Mouse (Mus musculus): ENCODE results near the gene Slc17a1. TPM values are rescaled to one million over a fixed set of nuclear protein-coding genes. Genes with fewer than 3 reads are reported as not detected.
A peak's percentile ranks its signal among the peaks of the same experiment; 100 is the strongest.

The Slc17a1 gene
- polyA plus RNA-seq (2021) = 15.2 TPM

DNA sequence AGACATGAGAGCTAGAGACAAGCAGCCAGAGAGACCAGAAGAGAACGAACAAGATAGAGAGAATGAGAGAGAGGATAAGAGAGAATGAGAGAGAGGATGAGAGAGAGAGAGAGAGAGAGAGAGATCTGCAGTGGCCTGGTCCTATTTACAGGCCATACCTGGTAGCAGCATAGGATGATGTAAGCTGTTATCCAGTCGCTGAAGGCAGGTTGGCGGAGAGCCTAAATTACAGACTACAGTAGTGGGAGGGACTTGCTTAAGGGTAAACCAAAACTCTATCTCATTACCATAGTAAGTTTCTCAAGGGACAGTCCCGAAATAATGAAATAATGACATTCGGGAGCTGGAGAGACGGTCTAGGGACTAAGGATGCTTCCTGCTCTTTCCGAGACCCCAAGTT, at the start of gene Slc17a1:
Gene Slc17a1 (plus strand): TSS at position 346 of the 400 bp plus-strand sequence.
- H3K27me3 ChIP-seq = peaks cover 9% of the 10 kb centered on the region
- in situ Hi-C loops (cut with MboI; ENCODE audit: low pct_unique_long_range_greater_than_20kb) = no loop called here
- POLR2A ChIA-PET = interaction anchor here (0.5 kb wide), 1 partner anchor 36 kb away, joined by 4 read pairs; no protein-coding TSS in a partner anchor
- ATAC-seq (no peak), DNase-seq (ENCODE audit: low read depth, low spot score) (no peak)
- no peak for TF ChIP-seq CTCF (IDR thresholded peaks at IDR 0.05)
- CTCF ChIA-PET = interaction anchor here (0.9 kb wide), 1 partner anchor 15 kb away, joined by 3 read pairs; no protein-coding TSS in a partner anchor

DNA sequence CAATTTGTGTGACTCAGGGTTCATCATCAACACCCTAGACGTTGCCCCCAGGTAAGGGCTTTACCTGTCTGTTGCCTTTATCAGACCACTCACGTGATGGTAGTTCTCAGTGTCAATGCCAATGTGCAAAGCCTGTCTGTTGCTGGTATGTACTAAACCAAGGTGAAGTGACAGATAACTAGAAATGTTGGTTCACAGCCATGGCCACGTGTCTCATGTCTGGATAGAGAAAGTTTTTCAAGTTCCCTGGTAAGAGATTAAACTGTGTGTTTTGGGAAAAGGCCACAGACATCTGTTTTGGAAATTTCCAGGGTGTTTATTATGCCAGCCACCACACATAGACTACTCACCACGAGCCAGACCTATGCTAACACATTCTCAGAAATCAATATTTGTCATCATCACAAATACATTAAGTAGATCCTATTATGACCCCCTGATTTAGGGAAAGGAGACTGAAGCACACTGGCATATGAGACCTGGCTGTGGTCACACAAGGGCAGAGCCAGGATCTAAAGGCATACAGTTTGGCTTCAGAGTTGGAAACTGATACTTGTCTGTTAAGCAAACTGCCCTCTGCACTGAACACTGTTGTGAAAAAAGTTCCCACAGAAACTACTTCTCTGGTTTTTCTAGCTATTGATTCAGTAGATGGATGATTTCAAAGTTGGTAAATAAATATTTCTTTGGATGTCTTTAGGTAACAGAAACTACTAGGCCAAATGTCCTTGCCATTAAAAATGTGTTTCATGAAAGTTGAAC, 47.2 kb upstream of the Slc17a1 start:
- peaks cover 36% of the 10 kb centered on the region for H3K27me3 ChIP-seq
- CTCF ChIA-PET = no interaction called here
- no peak for TF ChIP-seq CTCF (IDR thresholded peaks at IDR 0.05)
- ATAC-seq = no peak
- DNase-seq (ENCODE audit: low read depth, low spot score) = no peak
- in situ Hi-C loops (cut with MboI; ENCODE audit: low pct_unique_long_range_greater_than_20kb) = no loop called here
- POLR2A ChIA-PET = interaction anchor here (1.4 kb wide), 1 partner anchor 65 kb away, joined by 3 read pairs; no protein-coding TSS in a partner anchor

DNA sequence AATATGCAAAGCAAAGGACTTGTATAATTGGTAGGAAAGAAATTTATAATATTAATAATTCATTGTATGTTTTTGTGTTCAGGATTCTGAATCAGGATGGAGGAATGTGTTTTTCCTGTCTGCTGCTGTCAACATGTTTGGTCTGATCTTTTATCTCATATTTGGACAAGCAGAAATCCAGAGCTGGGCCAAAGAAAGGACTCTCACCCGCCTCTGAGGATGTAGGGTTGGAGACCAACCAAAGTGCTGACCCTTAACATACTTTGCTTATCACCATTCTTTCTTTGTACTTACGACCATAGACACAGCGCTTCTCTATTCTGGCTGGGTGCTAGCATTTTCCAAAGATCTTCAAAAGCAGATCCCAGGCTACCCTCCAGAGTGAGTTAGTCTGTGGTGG, 45.3 kb upstream of the Slc17a1 start:
- DNase-seq (ENCODE audit: low read depth, low spot score) (no peak), ATAC-seq (no peak)
- no peak for TF ChIP-seq CTCF (IDR thresholded peaks at IDR 0.05)
- ChIA-PET POLR2A (no interaction called here), CTCF (no interaction called here)
- in situ Hi-C loops (cut with MboI; ENCODE audit: low pct_unique_long_range_greater_than_20kb) = no loop called here
- peaks cover 41% of the 10 kb centered on the region for H3K27me3 ChIP-seq

DNA sequence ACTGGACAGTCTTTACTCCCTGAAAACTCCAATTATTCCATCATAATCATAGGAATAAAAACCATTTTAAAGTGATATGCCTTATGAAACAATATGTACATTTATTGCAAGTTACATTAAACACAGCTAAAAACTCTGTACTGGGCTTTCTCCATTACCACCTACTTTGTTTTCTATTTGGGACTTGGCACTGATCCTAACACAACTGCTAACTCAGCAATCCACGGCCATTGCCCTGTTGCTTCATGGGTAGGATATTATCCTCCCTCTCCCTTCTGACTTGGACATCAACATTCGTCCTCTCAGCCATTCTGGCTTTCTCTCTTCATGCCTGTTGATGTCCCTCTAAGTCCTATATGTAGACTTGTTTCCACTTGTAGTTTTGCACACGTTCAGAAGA, 40.9 kb upstream of the Slc17a1 start:
- no peak for ATAC-seq
- TF ChIP-seq CTCF (IDR thresholded peaks at IDR 0.05) = no peak
- POLR2A ChIA-PET = no interaction called here
- H3K27me3 ChIP-seq = peaks cover 39% of the 10 kb centered on the region
- DNase-seq (ENCODE audit: low read depth, low spot score) = no peak
- CTCF ChIA-PET = no interaction called here
- in situ Hi-C loops (cut with MboI; ENCODE audit: low pct_unique_long_range_greater_than_20kb) = no loop called here

DNA sequence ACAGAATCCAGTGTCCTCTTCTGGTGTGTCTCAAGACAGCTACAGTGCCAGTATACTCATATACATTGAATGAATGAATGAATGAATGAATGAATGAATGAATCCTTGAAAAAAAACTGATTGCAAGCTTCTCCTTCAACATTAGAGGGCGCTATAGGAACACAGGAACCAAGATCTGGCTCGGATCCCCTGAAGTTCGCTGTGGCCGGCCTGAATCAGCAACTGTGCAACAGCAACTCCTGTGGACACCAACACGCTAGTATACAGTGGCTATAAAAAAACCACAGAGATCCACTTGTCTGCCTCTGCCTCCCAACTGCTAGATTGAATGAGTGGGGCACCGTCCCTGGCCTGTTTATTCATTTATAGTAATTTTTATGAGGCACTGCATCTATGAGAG, 34.5 kb upstream of the Slc17a1 start:
- DNase-seq (ENCODE audit: low read depth, low spot score) (peak; percentile 15), ATAC-seq (no peak)
- in situ Hi-C loops (cut with MboI; ENCODE audit: low pct_unique_long_range_greater_than_20kb) = no loop called here
- peaks cover 14% of the 10 kb centered on the region for H3K27me3 ChIP-seq
- TF ChIP-seq CTCF (IDR thresholded peaks at IDR 0.05) = peak; percentile 76
- POLR2A ChIA-PET = no interaction called here
- CTCF ChIA-PET = interaction anchor here (0.9 to 1.6 kb wide), 6 partner anchors 93 to 486 kb away, joined by 3 to 7 read pairs (median 4); no protein-coding TSS in a partner anchor

DNA sequence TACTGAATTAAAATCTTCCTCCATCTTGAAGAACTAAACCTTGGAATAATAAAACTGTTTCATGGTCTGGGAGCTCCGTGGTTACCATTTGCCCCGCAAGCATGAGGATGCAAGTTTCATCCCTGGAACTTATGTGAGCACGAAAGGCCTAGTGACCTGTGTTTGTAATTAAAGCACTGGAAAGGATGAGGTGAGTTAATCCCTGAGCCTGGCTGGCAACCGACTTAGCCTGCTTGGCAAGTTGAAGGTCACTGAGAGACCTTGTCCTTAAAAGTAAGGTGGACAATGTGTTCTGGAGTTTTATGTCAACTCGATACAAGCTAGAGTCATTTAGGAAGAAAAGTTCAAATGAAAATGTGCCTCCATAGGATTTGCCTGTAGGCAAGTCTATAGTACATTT, 32.7 kb upstream of the Slc17a1 start:
- ATAC-seq = no peak
- no peak for TF ChIP-seq CTCF (IDR thresholded peaks at IDR 0.05)
- peaks cover 16% of the 10 kb centered on the region for H3K27me3 ChIP-seq
- CTCF ChIA-PET = no interaction called here
- no peak for DNase-seq (ENCODE audit: low read depth, low spot score)
- POLR2A ChIA-PET = no interaction called here
- in situ Hi-C loops (cut with MboI; ENCODE audit: low pct_unique_long_range_greater_than_20kb) = loop anchor here (5.0 kb wide), 1 partner anchor 462 kb away; no protein-coding TSS in a partner anchor

DNA sequence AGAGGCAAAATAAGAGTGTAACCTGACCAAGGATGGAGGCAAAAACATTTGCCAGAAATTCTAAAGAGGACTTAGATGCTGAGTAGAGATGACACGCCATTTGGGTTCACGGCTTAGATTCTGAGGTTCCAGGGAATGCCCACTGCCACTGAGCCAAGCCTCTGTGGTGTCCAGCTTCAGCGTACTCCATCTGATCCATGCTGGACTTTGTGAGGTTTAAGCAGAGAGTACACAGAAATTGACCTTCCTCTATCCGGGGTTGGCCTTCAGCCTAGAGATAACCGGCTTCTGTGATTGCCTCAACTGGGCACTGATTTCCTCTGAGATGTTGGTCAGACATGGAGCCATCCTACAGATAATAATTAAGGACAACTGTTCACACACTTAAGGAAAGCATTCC, 30.9 kb upstream of the Slc17a1 start:
- no peak for DNase-seq (ENCODE audit: low read depth, low spot score)
- no peak for ATAC-seq
- POLR2A ChIA-PET = no interaction called here
- CTCF ChIA-PET = no interaction called here
- in situ Hi-C loops (cut with MboI; ENCODE audit: low pct_unique_long_range_greater_than_20kb) = loop anchor here (5.0 kb wide), 1 partner anchor 461 kb away; no protein-coding TSS in a partner anchor
- H3K27me3 ChIP-seq = peaks cover 20% of the 10 kb centered on the region
- TF ChIP-seq CTCF (IDR thresholded peaks at IDR 0.05) = no peak

DNA sequence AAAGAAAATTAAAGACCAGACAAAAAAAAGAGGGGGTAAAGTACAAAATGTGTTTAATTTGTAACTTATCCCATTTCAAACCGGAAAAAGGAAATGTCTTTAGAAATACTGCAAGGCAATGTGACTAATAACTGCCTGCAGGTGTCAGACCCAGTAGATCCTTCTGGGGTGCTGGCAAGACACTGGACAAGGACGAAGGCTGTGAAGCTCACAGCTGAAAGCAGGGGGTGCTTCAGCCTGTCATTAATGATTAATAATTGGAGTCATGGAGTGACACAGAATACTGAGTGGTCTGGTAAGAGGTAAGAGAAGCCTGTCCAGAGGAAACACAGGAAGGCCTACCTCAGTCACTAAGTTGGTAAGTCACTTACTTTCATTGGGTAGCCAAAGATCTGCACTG, 28.2 kb upstream of the Slc17a1 start, which contains the start of gene Slc17a3:
Gene Slc17a3 (plus strand): TSS at position 127 of the 400 bp plus-strand sequence.
- DNase-seq (ENCODE audit: low read depth, low spot score) (no peak), ATAC-seq (no peak)
- ChIA-PET CTCF (interaction anchor here (0.9 kb wide), 1 partner anchor 14 kb away, joined by 3 read pairs; no protein-coding TSS in a partner anchor), POLR2A (no interaction called here)
- TF ChIP-seq CTCF (IDR thresholded peaks at IDR 0.05) = no peak
- H3K27me3 ChIP-seq = peaks cover 27% of the 10 kb centered on the region
- in situ Hi-C loops (cut with MboI; ENCODE audit: low pct_unique_long_range_greater_than_20kb) = loop anchor here (5.0 kb wide), 1 partner anchor 458 kb away; no protein-coding TSS in a partner anchor

DNA sequence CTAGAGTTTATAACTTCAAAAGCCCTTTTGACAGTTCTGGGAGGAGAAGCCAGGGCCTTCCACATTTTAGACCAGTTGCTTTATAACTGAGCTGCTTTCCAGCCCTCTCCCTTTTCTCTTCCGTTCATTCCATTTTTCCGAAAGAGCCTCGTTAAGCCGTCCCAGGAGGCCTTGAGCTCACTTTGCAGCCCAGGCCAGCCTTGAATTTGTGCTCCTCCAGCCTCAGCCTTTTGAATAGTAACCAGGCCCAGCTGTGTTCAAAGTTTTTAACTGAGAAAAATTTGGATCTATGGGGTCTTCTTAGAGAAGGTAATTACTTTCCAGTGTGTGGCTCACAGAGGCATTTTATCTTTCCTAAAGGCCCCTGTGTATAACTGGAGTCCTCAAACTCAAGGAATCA, 21.7 kb upstream of the Slc17a1 start:
- no peak for TF ChIP-seq CTCF (IDR thresholded peaks at IDR 0.05)
- ChIA-PET POLR2A (no interaction called here), CTCF (no interaction called here)
- no peak for DNase-seq (ENCODE audit: low read depth, low spot score)
- no peak for ATAC-seq
- in situ Hi-C loops (cut with MboI; ENCODE audit: low pct_unique_long_range_greater_than_20kb) = loop anchor here (10.0 kb wide), 1 partner anchor 109 kb away; no protein-coding TSS in a partner anchor
- peaks cover 18% of the 10 kb centered on the region for H3K27me3 ChIP-seq

DNA sequence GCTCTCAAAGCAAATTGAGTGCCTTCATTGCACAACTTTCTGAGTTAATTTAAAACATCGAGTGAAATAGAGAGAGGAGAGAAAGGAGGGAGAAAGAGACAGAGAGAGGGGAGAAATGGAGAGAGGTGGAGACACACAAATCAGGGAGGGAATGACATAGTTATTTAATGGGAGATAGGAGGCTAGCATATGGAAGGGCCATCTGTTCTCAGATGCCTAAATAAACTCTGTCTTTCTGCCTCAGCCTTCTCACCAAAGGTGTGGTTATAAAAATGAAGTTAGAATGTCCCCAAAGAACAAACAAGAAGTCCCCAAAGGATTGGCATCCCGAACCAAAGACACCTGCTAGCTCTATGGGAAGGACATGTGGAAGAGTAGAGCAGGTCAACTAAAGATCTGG, 18.3 kb upstream of the Slc17a1 start:
- no peak for DNase-seq (ENCODE audit: low read depth, low spot score)
- H3K27me3 ChIP-seq = peaks cover 11% of the 10 kb centered on the region
- ATAC-seq = no peak
- in situ Hi-C loops (cut with MboI; ENCODE audit: low pct_unique_long_range_greater_than_20kb) = loop anchor here (10.0 kb wide), 1 partner anchor 106 kb away; no protein-coding TSS in a partner anchor
- no peak for TF ChIP-seq CTCF (IDR thresholded peaks at IDR 0.05)
- POLR2A ChIA-PET = no interaction called here
- CTCF ChIA-PET = interaction anchor here (1.1 to 1.2 kb wide), 2 partner anchors 9 to 33 kb away, joined by 3 to 4 read pairs; no protein-coding TSS in a partner anchor

DNA sequence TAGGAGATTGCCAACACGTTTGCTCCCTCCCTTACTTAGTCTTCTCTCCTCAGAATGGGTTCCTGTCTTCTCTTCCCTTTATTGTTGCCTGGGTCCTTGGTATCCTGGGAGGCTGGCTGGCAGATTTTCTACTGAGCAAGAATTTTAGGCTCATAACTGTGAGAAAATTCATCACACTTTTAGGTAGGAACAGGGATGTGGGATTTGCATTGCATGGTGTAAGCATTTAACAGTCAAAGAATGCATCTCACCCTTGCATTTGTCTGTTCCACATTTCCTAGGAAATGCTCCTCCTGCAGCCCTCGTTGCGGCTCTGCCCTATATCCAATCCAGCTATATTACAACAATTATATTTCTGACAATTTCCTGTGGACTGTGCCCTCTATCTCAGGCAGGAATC, 11.1 kb upstream of the Slc17a1 start:
- peaks cover 17% of the 10 kb centered on the region for H3K27me3 ChIP-seq
- no peak for TF ChIP-seq CTCF (IDR thresholded peaks at IDR 0.05)
- no peak for ATAC-seq
- in situ Hi-C loops (cut with MboI; ENCODE audit: low pct_unique_long_range_greater_than_20kb) = no loop called here
- CTCF ChIA-PET = no interaction called here
- POLR2A ChIA-PET = no interaction called here
- no peak for DNase-seq (ENCODE audit: low read depth, low spot score)

Measured in Patski (cell line).